Mouse (Mus musculus): ENCODE measurements at regions not wholly inside any gene's neighbourhood (a gene's known extent, or its start where the extent isn't known, plus 50 kb on each side); places are given as distances from the start of the nearest gene placed in this dataset.
"Not testable (repeated sequence)": the region's sequence is repeated elsewhere in the genome, so short reads cannot be mapped to it uniquely, and the experiment has no call there.

- Histone ChIP-seq H3K9ac (replicated peaks) (no peak overlapping the region), H3K4me3 (no peak overlapping the region), H3K9me3 (no peaks in the 10 kb centered on the region), H3K27me3 (no peaks in the 10 kb centered on the region), H3K27ac (replicated peaks) (no peak overlapping the region), H3K36me3 (no peaks in the 10 kb centered on the region), H3K4me2 (replicated peaks) (no peak overlapping the region), H3K4me1 (peaks cover 9% of the 10 kb centered on the region)
- no peak for ATAC-seq (replicated peaks)
- 52% methylated on average over 5 of the region's 5 CpGs for WGBS
These were observed 213.4 kb downstream of the Trib2 start for GRCm38 (mm10) chr12:15603319-15603718.

DNA sequence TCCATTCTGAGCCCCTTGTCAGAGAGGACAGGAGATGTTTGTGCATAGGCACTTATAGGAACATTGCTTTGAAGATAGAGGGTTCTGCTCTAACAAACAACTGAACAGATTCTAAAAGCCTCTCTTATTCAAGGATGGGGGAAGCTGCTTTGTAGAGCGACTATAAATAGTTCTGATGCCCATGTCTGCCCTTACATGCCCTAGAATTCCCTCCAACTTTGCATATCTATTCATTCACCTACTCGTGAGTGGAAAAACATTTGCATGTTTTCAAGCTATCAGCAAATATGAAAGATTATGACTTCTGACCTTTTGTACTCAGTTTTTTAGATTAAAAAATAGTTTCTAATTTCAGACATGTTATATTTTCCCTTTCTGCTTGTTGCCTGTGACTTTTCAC lies 222.0 kb downstream of the Trib2 start:
- no peak overlapping the region for H3K9ac ChIP-seq (replicated peaks)
- no peaks in the 10 kb centered on the region for H3K9me3 ChIP-seq
- no peaks in the 10 kb centered on the region for H3K36me3 ChIP-seq
- no peak for ATAC-seq (replicated peaks)
- no peaks in the 10 kb centered on the region for H3K4me1 ChIP-seq
- H3K4me3 ChIP-seq = no peak overlapping the region
- H3K27me3 ChIP-seq = no peaks in the 10 kb centered on the region
- whole genome bisulfite sequencing = 60% methylated on average over 2 of the region's 2 CpGs
- H3K27ac ChIP-seq (replicated peaks) = no peak overlapping the region
- no peak overlapping the region for H3K4me2 ChIP-seq (replicated peaks)

DNA sequence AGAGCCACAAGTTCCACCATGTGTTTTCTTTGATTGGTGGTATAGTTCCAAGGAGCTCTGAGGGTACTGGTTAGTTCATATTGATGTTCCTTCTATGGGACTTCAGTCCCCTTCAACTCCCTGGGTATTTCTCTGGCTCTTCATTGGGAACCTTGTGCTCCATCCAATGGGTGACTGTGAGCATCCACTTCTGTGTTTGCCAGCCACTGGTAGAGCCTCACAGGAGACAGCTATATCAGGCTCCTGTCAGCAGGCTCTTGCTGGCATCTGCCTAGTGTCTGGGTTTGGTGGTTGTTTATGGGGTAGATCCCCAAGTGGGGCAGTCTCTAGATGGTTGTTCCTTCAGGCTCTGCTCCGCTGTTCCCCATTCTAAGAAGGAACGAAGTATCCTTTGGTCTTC lies 228.9 kb downstream of the Trib2 start:
- H3K4me1 ChIP-seq; H3K27ac ChIP-seq (replicated peaks); H3K4me2 ChIP-seq (replicated peaks); H3K9me3 ChIP-seq; H3K36me3 ChIP-seq; H3K27me3 ChIP-seq; H3K4me3 ChIP-seq; H3K9ac ChIP-seq (replicated peaks); ATAC-seq (replicated peaks): not testable (repeated sequence)
- 93% methylated on average over 2 of the region's 2 CpGs for WGBS

DNA sequence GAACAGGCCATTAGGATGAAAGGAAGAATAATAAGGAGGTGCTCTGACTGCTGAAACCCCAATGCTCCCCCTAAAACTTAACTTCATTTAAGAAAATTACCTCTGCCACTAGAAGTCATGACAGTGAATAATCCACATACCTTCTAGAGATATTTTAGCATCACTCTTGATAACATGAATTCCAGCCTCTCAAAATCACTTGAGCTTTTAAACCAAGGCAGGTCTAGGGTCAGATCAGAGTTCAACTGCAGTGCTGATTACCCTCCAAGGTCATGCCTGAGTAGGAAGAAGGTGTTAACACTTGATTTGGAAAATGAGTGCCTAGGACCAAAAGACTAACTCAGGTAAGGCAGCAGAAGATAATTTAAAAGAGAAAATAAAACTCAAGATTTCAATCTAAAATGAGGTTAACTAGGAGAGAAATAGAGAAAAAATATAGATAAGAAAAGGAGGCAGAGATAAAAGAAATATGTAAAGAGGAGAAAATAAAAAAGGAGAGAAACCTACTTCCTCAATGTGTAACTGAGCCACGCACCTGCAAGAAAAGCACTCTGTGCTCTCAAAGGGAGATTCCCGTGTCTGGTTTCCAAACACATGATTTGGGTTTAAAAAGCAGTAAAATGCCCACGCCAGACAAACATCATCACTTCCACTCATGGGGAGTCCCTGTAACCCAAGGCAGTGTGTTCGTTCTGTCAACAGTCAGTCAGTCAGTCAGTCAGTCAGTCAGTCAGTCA lies 229.8 kb downstream of the Trib2 start:
- Histone ChIP-seq H3K4me2 (replicated peaks) (no peak overlapping the region), H3K4me1 (peaks cover 7% of the 10 kb centered on the region; the same call in 1 of the 2 replicates), H3K27ac (replicated peaks) (no peak overlapping the region), H3K9ac (replicated peaks) (no peak overlapping the region), H3K4me3 (no peak overlapping the region), H3K9me3 (no peaks in the 10 kb centered on the region), H3K27me3 (no peaks in the 10 kb centered on the region), H3K36me3 (no peaks in the 10 kb centered on the region)
- WGBS = 90% methylated on average over 4 of the region's 4 CpGs
- ATAC-seq (replicated peaks) = no peak

DNA sequence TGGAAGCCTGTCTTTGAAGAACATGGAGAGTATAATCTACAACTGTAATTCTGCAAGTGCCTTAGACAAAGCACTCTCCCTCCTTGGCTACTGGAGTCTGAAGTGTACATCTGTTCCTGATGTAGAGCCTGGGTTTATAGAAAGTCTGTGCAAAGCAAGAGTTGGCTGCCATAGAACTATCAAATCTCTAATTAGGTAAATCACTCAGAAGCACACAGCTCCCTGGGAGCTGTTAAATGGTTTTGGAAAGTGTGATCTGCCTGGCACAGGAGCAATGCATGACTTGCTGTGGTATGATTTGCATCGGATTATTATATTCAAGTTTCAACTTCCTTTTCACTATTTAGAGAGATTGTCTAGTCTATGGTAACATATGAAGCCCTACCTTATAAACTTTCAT lies 230.9 kb downstream of the Trib2 start:
- Histone ChIP-seq H3K4me3 (no peak overlapping the region), H3K9ac (replicated peaks) (no peak overlapping the region), H3K27me3 (no peaks in the 10 kb centered on the region), H3K4me2 (replicated peaks) (no peak overlapping the region), H3K9me3 (no peaks in the 10 kb centered on the region), H3K27ac (replicated peaks) (no peak overlapping the region), H3K36me3 (no peaks in the 10 kb centered on the region), H3K4me1 (peaks cover 7% of the 10 kb centered on the region; the same call in 1 of the 2 replicates)
- peak; percentile 69; the same call in 1 of the 2 replicates for ATAC-seq (replicated peaks)
- WGBS = 52% methylated on average over 1 of the region's 1 CpGs

GRCm38 (mm10) chr12:15584721-15585120 lies 232.0 kb downstream of the Trib2 start:
- Histone ChIP-seq H3K36me3 (no peaks in the 10 kb centered on the region), H3K27ac (replicated peaks) (no peak overlapping the region), H3K4me1 (peaks cover 7% of the 10 kb centered on the region; the same call in 1 of the 2 replicates), H3K9ac (replicated peaks) (no peak overlapping the region), H3K4me3 (no peak overlapping the region), H3K9me3 (no peaks in the 10 kb centered on the region), H3K27me3 (no peaks in the 10 kb centered on the region), H3K4me2 (replicated peaks) (no peak overlapping the region)
- 90% methylated on average over 4 of the region's 4 CpGs for WGBS
- ATAC-seq (replicated peaks) = no peak

- no peak for ATAC-seq (replicated peaks)
- Histone ChIP-seq H3K4me3 (no peak overlapping the region), H3K27me3 (no peaks in the 10 kb centered on the region), H3K4me2 (replicated peaks) (no peak overlapping the region), H3K27ac (replicated peaks) (peak overlapping the region; percentile 59; the same call in 1 of the 2 replicates), H3K4me1 (peaks cover 4% of the 10 kb centered on the region), H3K9ac (replicated peaks) (no peak overlapping the region), H3K9me3 (no peaks in the 10 kb centered on the region), H3K36me3 (no peaks in the 10 kb centered on the region)
- 24% methylated on average over 4 of the region's 4 CpGs for WGBS
These were observed 250.0 kb downstream of the Trib2 start for GRCm38 (mm10) chr12:15566785-15567109.

DNA sequence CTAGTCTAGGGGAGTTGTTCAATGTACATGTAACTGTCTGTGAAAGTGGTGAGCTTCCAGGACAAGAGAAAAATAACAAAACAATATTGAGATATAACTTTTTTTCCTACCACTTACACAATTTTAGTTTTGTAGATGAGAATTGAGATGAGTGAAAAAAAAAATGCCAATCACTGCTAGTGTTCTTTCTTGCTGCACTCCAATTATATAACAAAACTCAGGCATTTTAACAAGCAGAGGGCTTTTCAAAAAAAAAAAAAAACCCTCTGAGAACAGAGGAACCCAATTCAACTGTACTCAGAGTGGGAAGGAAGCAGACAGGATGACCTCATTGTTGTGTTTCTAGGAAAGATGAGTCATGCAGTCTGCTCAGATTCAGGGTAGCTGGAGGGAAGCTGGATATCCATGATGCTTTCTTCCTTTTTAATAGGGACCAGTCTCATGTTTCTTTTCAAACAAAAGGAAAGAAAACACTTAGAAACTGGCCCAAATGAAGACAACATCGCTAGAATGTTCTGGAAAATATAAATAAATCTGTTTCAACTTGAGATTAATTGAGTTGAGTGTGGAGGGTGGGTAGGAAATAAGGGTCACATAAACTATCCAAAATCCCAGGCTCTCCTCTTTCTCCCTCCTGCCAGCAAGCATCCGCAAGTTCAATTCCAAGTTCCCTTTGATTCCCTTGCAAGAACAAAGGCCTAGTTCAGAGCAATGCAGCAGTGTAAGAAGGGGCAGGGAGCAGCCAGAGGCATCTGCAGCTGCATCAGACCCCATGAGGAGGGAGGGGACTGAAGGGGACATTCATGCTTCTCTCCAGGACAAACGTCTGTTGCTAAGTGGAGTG lies 250.6 kb downstream of the Trib2 start:
- no peak overlapping the region for H3K4me3 ChIP-seq
- H3K4me2 ChIP-seq (replicated peaks) = no peak overlapping the region
- H3K4me1 ChIP-seq = peaks cover 4% of the 10 kb centered on the region
- peak; percentile 96 for ATAC-seq (replicated peaks)
- H3K27me3 ChIP-seq = no peaks in the 10 kb centered on the region
- H3K36me3 ChIP-seq = no peaks in the 10 kb centered on the region
- no peaks in the 10 kb centered on the region for H3K9me3 ChIP-seq
- no peak overlapping the region for H3K9ac ChIP-seq (replicated peaks)
- 5% methylated on average over 3 of the region's 3 CpGs for WGBS
- H3K27ac ChIP-seq (replicated peaks) = peak overlapping the region; percentile 59; the same call in 1 of the 2 replicates

GRCm38 (mm10) chr12:15562826-15563225 lies 253.9 kb downstream of the Trib2 start:
- 33% methylated on average over 4 of the region's 4 CpGs for WGBS
- H3K36me3 ChIP-seq = no peaks in the 10 kb centered on the region
- peaks cover 4% of the 10 kb centered on the region for H3K4me1 ChIP-seq
- no peak overlapping the region for H3K9ac ChIP-seq (replicated peaks)
- H3K27ac ChIP-seq (replicated peaks) = no peak overlapping the region
- no peak overlapping the region for H3K4me2 ChIP-seq (replicated peaks)
- ATAC-seq (replicated peaks) = no peak
- H3K4me3 ChIP-seq = no peak overlapping the region
- H3K9me3 ChIP-seq = no peaks in the 10 kb centered on the region
- no peaks in the 10 kb centered on the region for H3K27me3 ChIP-seq

GRCm38 (mm10) chr12:15555471-15555870 lies 261.3 kb downstream of the Trib2 start:
- no peak overlapping the region for H3K9ac ChIP-seq (replicated peaks)
- WGBS = 64% methylated on average over 6 of the region's 6 CpGs
- no peak overlapping the region for H3K4me2 ChIP-seq (replicated peaks)
- no peak for ATAC-seq (replicated peaks)
- H3K9me3 ChIP-seq = no peaks in the 10 kb centered on the region
- H3K4me1 ChIP-seq = no peaks in the 10 kb centered on the region
- no peaks in the 10 kb centered on the region for H3K36me3 ChIP-seq
- H3K4me3 ChIP-seq = no peak overlapping the region
- H3K27ac ChIP-seq (replicated peaks) = no peak overlapping the region
- H3K27me3 ChIP-seq = no peaks in the 10 kb centered on the region

DNA sequence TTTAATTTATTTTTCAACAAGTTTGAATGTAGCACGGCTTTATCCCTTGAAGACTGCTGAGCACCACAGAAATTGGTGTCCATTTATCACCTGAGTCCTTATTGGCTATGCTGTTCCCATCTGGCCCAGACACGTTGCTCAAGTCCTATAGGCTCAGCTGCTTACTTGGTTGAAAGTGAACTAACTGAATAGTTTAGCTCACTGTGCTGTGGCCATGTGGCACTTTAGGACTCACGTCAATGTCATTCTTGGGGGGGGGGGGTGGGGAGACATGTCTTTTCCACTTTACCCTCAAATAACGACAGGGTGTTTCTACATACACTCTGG lies 263.1 kb downstream of the Trib2 start:
- Histone ChIP-seq H3K27ac (replicated peaks) (no peak overlapping the region), H3K4me1 (no peaks in the 10 kb centered on the region), H3K4me2 (replicated peaks) (no peak overlapping the region), H3K36me3 (no peaks in the 10 kb centered on the region), H3K27me3 (no peaks in the 10 kb centered on the region), H3K4me3 (no peak overlapping the region), H3K9me3 (no peaks in the 10 kb centered on the region), H3K9ac (replicated peaks) (no peak overlapping the region)
- whole genome bisulfite sequencing = 43% methylated on average over 4 of the region's 4 CpGs
- no peak for ATAC-seq (replicated peaks)

DNA sequence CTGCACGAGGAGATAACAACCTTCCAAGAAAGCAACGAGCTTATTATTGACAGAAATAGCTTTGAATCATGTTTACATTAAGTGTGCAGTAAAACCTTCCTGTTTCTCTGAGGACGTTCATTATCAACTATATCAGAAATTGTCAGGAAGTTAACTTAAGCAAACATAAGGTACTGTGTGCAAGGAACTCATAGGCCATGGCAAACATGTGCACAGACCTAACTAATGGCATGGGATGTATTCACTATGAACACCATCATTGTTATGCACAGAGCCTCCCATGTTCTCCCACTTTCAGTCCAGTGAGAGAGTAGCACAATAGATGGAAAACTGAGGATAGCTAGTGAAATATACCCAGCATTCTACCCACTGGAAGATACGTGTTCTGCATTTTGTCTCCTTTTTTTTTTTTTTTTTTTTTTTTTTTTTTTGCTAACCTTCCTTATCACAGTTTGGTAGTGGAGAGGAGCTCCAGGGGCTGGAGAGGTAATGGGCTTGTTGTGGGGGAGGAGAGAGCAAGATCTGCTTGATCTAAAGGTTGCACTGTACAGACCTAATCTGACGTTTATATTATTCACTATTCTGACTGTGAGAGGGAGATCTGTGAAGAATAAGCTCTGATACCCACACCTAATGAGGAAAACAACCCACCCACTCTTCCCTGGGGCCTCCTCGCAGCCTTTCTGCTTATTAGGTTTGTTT lies 263.6 kb downstream of the Trib2 start:
- 70% methylated on average over 6 of the region's 6 CpGs for WGBS

More for the DNA sequence above, 263.6 kb downstream of the Trib2 start:
- H3K27me3 ChIP-seq = no peaks in the 10 kb centered on the region
- no peak overlapping the region for H3K4me3 ChIP-seq
- H3K9ac ChIP-seq (replicated peaks) = no peak overlapping the region
- no peaks in the 10 kb centered on the region for H3K4me1 ChIP-seq
- H3K36me3 ChIP-seq = no peaks in the 10 kb centered on the region
- H3K27ac ChIP-seq (replicated peaks) = no peak overlapping the region
- no peak for ATAC-seq (replicated peaks)
- no peaks in the 10 kb centered on the region for H3K9me3 ChIP-seq
- no peak overlapping the region for H3K4me2 ChIP-seq (replicated peaks)
